Mouse (Mus musculus) G1E (cell line): Measurements from ENCODE around the gene Tubg2. TPM values are rescaled to one million over a fixed set of nuclear protein-coding genes. Genes with fewer than 3 reads are reported as not detected.

Experiments used
- ATAC-seq: 2 replicates; pipeline ENCODE4 v1.8.0; 2016; ENCODE audit warnings: mild to moderate bottlenecking; ENCODE audit not compliant: insufficient number of reproducible peaks, poor library complexity, low FRiP score, severe bottlenecking; ENCODE audit errors: extremely low read depth
- DNase-seq: peaks from one replicate; pipeline ENCODE4 v3.0.0; 2012; ENCODE audit warnings: low spot score
- H3K27me3 ChIP-seq: 2 replicates; pipeline ENCODE4 v1.6.1; 2012; ENCODE audit warnings: mild to moderate bottlenecking, low read length, inconsistent platforms; ENCODE audit not compliant: insufficient read depth
- H3K36me3 ChIP-seq: replicated peaks from 2 replicates; pipeline ENCODE3; 2012; ENCODE audit warnings: mild to moderate bottlenecking, inconsistent platforms
- H3K4me1 ChIP-seq: 2 replicates; pipeline ENCODE4 v1.6.1; 2012; ENCODE audit warnings: low read depth, low read length, inconsistent platforms, mixed read lengths; ENCODE audit not compliant: insufficient read depth
- H3K4me3 ChIP-seq: 2 replicates; pipeline ENCODE4 v1.5.1; 2012; ENCODE audit warnings: low read depth, mild to moderate bottlenecking, inconsistent platforms, low read length, moderate library complexity, mixed read lengths
- H3K9me3 ChIP-seq: replicated peaks from 2 replicates; pipeline ENCODE4 v1.6.1; 2012; ENCODE audit warnings: inconsistent platforms
- CTCF ChIP-seq: IDR thresholded peaks from 2 replicates; pipeline ENCODE4 v1.5.1; 2012; ENCODE audit warnings: low read depth, low read length, inconsistent platforms, mixed read lengths
- GATA1 ChIP-seq: IDR thresholded peaks from 2 replicates; pipeline ENCODE4 v1.6.1; 2012; ENCODE audit warnings: borderline replicate concordance, low read length, inconsistent platforms, mixed read lengths
- GATA2 ChIP-seq: IDR thresholded peaks from 2 replicates; pipeline ENCODE4 v1.6.1; 2012; ENCODE audit warnings: low read depth, low read length, inconsistent platforms, borderline replicate concordance
- POLR2AphosphoS5 ChIP-seq: IDR thresholded peaks from 2 replicates; pipeline ENCODE4 v1.6.1; 2012; ENCODE audit warnings: low read depth, low read length, inconsistent platforms; ENCODE audit not compliant: insufficient replicate concordance
- TAL1 ChIP-seq: conservative IDR thresholded peaks from 2 replicates; pipeline ENCODE4 v1.6.1; 2012; ENCODE audit warnings: low read depth, low read length, inconsistent platforms, mixed read lengths
- polyA plus RNA-seq: library from polyadenylated mRNA; stranded (reverse); fragments of >175 nt; gene quantifications from 2 replicates; pipeline ENCODE4 v1.2.3, GENCODE M21; 2012
- total RNA-seq, 2 experiments: library from RNA; stranded (forward) in 1 of 2; stranded (reverse) in 1 of 2; fragments of 200-1000 nt in 1 of 2; fragments of >200 nt in 1 of 2; fragmentation: Nextera tagmentation in 1 of 2; gene quantifications; 2 replicates each; pipeline ENCODE4 v1.2.3; 2014 to 2017

Tubg2 gene
- total and polyA plus RNA-seq, 3 experiments: not detected

GRCm38 (mm10) chr11:101181961-101182360 is 26.3 kb downstream of the Tubg2 start:
- ATAC-seq (no peak), DNase-seq (no peak)
- no peaks in the 10 kb centered on the region for H3K36me3 ChIP-seq
- peaks cover 54% of the 10 kb centered on the region for H3K27me3 ChIP-seq
- H3K4me1 ChIP-seq: peaks cover 12% of the 10 kb centered on the region; the same call in 1 of the 2 replicates
- H3K9me3 ChIP-seq: no peaks in the 10 kb centered on the region
- H3K4me3 ChIP-seq: no peak overlapping the region
- TF ChIP-seq GATA2: no peak

GRCm38 (mm10) chr11:101182771-101183517 is 27.2 kb downstream of the Tubg2 start:
- DNase-seq (no peak), ATAC-seq (no peak)
- no peak overlapping the region for H3K4me3 ChIP-seq
- no peak for TF ChIP-seq CTCF
- TF ChIP-seq POLR2AphosphoS5: no peak
- no peak for TF ChIP-seq GATA2
- H3K27me3 ChIP-seq: peaks cover 46% of the 10 kb centered on the region
- H3K4me1 ChIP-seq: peaks cover 8% of the 10 kb centered on the region; the same call in 1 of the 2 replicates
- no peaks in the 10 kb centered on the region for H3K36me3 ChIP-seq
- no peaks in the 10 kb centered on the region for H3K9me3 ChIP-seq

- Histone ChIP-seq H3K4me1 (peaks cover 26% of the 10 kb centered on the region), H3K4me3 (no peak overlapping the region), H3K36me3 (peaks cover 3% of the 10 kb centered on the region), H3K9me3 (no peaks in the 10 kb centered on the region), H3K27me3 (peaks cover 33% of the 10 kb centered on the region)
- no peak for TF ChIP-seq TAL1
- no peak for TF ChIP-seq GATA1
- TF ChIP-seq GATA2: no peak
- no peak for TF ChIP-seq POLR2AphosphoS5
- TF ChIP-seq CTCF: no peak
- ATAC-seq: no peak
- no peak for DNase-seq
Measured at GRCm38 (mm10) chr11:101184984-101185383, 29.3 kb downstream of the Tubg2 start.

GRCm38 (mm10) chr11:101185441-101185840 is 29.7 kb downstream of the Tubg2 start:
- Histone ChIP-seq H3K36me3 (peaks cover 3% of the 10 kb centered on the region), H3K27me3 (peaks cover 32% of the 10 kb centered on the region), H3K4me1 (peaks cover 28% of the 10 kb centered on the region), H3K4me3 (no peak overlapping the region), H3K9me3 (no peaks in the 10 kb centered on the region)
- DNase-seq: no peak
- TF ChIP-seq GATA2 (no peak), GATA1 (no peak), POLR2AphosphoS5 (no peak), CTCF (no peak), TAL1 (no peak)
- ATAC-seq: no peak

- no peaks in the 10 kb centered on the region for H3K9me3 ChIP-seq
- no peak for DNase-seq
- peaks cover 29% of the 10 kb centered on the region for H3K27me3 ChIP-seq
- H3K4me3 ChIP-seq: no peak overlapping the region
- TF ChIP-seq POLR2AphosphoS5: no peak
- TF ChIP-seq TAL1: no peak
- no peak for TF ChIP-seq GATA2
- TF ChIP-seq GATA1: no peak
- no peak for TF ChIP-seq CTCF
- H3K4me1 ChIP-seq: peaks cover 37% of the 10 kb centered on the region
- ATAC-seq: no peak
- H3K36me3 ChIP-seq: peaks cover 9% of the 10 kb centered on the region
Measured at GRCm38 (mm10) chr11:101186526-101187247, 31.0 kb downstream of the Tubg2 start.

GRCm38 (mm10) chr11:101187541-101187940 is 31.8 kb downstream of the Tubg2 start:
- TF ChIP-seq CTCF: no peak
- no peak for TF ChIP-seq POLR2AphosphoS5
- TF ChIP-seq GATA1: no peak
- TF ChIP-seq TAL1: no peak
- no peak for TF ChIP-seq GATA2
- Histone ChIP-seq H3K36me3 (peaks cover 15% of the 10 kb centered on the region), H3K27me3 (peaks cover 22% of the 10 kb centered on the region)

More at GRCm38 (mm10) chr11:101187541-101187940, 31.8 kb downstream of the Tubg2 start:
- H3K9me3 ChIP-seq: no peaks in the 10 kb centered on the region
- no peak for DNase-seq
- H3K4me3 ChIP-seq: no peak overlapping the region
- ATAC-seq: no peak
- peaks cover 37% of the 10 kb centered on the region for H3K4me1 ChIP-seq
